Comparison of ENCODE assay signal across 8 mouse cellular contexts in genomic region chr2:94398138-94398970, GRCm38 (mm10). TPM values are rescaled to one million over a fixed set of nuclear protein-coding genes. Genes with fewer than 3 reads are reported as not detected.
DNase-seq lines count a peak whose midpoint lies in the region; ATAC-seq and TF ChIP-seq lines count a peak whose summit lies in the region.

No protein-coding gene starts in this region.

- peak; percentile 23 for DNase-seq in 3T3-L1 (ENCODE audit: low read depth, low spot score)
- peak; percentile 2 for DNase-seq in brain, embryonic 18.5 days (ENCODE audit: low read depth, low spot score)
- DNase-seq in gastrocnemius, adult 8-10 months (ENCODE audit: low spot score in 2 of 2) = peak; percentile 56 to 78
- peak; percentile 48 for DNase-seq in lung, postnatal 10 days
- DNase-seq in thymus, adult 2 months = no peak
- DNase-seq in spleen, postnatal 36 days (ENCODE audit: low spot score in 2 of 2) = no peak

- peak overlapping the region; percentile 40; the same call in 1 of the 2 replicates for H3K27ac ChIP-seq in intestine, embryonic 16.5 days (ENCODE audit: low read length)
- no peak overlapping the region for H3K27ac ChIP-seq in thymus, adult 2 months (ENCODE audit: control insufficient read depth, insufficient read depth, low read length)

- H3K27me3 ChIP-seq in intestine, embryonic 16.5 days (replicated peaks; ENCODE audit: control insufficient read depth, insufficient read depth, low read length) = no peaks in the 10 kb centered on the region
- H3K27me3 ChIP-seq in thymus, adult 2 months (ENCODE audit: control insufficient read depth, insufficient read depth, low read length) = no peaks in the 10 kb centered on the region

- peak; percentile 49; the same call in 1 of the 2 replicates for ATAC-seq in intestine, embryonic 16.5 days
- ATAC-seq in megakaryocyte progenitor cell, adult 5-6 weeks (replicated peaks; ENCODE audit: poor library complexity) = no peak

- no peak for TF ChIP-seq CTCF in thymus, adult 2 months (IDR thresholded peaks at IDR 0.05; ENCODE audit: borderline replicate concordance, control insufficient read depth, extremely low read depth, insufficient read depth, low read length, poor library complexity)

- no peaks in the 10 kb centered on the region for H3K9me3 ChIP-seq in intestine, embryonic 16.5 days (ENCODE audit: control insufficient read depth, low read length)

- H3K4me1 ChIP-seq in intestine, embryonic 16.5 days (ENCODE audit: control insufficient read depth, insufficient read depth, low read length) = peaks cover 14% of the 10 kb centered on the region
- H3K4me1 ChIP-seq in thymus, adult 2 months (replicated peaks; ENCODE audit: control insufficient read depth, insufficient read depth, low read length) = no peaks in the 10 kb centered on the region

- WGBS in intestine, embryonic 16.5 days = 55% methylated on average over 8 of the region's 8 CpGs
- WGBS in thymus, adult 2 months = 95% methylated on average over 8 of the region's 8 CpGs

- H3K9ac ChIP-seq in intestine, embryonic 16.5 days (ENCODE audit: low read depth, low read length) = 0 out of 2 replicates have a peak overlapping the region, but pooled peaks have one; percentile 8

- H3K36me3 ChIP-seq in intestine, embryonic 16.5 days (ENCODE audit: control insufficient read depth, insufficient read depth, low read length) = 0 out of 2 replicates have a peak, but pooled peaks cover 3% of the 10 kb centered on the region
- no peaks in the 10 kb centered on the region for H3K36me3 ChIP-seq in thymus, adult 2 months (ENCODE audit: control insufficient read depth, insufficient read depth, low read length)

- no peak overlapping the region for H3K4me2 ChIP-seq in intestine, embryonic 16.5 days (ENCODE audit: low read depth, low read length)

- no peak for TF ChIP-seq POLR2A in thymus, adult 2 months (IDR thresholded peaks at IDR 0.05; ENCODE audit: control insufficient read depth, extremely low read depth, insufficient read depth, low read length, poor library complexity)

- no peak overlapping the region for H3K4me3 ChIP-seq in intestine, embryonic 16.5 days (ENCODE audit: low read length)
- no peak overlapping the region for H3K4me3 ChIP-seq in thymus, adult 2 months (ENCODE audit: control insufficient read depth, insufficient read depth, low read length)

RNA-seq across cellular contexts. Expression of gene Ttc17, which starts 8.1 kb away (rescaled TPM):
- 10 to 100 TPM; 22.5 to 24.5 (median 23.8) TPM for total RNA-seq in gastrocnemius, adult 8-10 months (2022)
- 14.5 and 15.3 TPM in 2 replicates for polyA plus RNA-seq in intestine, embryonic 16.5 days (2015; fragmentation: Nextera tagmentation; extraction: Ambion mirVana)
- 23.3 and 23.4 TPM in 2 replicates for polyA plus RNA-seq in thymus, adult 2 months (2012; rRNA removed)
- total RNA-seq in megakaryocyte progenitor cell, adult 5-6 weeks (2015) = 19.7 and 29.7 TPM in 2 replicates
- total RNA-seq in megakaryocyte progenitor cell, adult 5-6 weeks (2017) = 25.5 and 27.3 TPM in 2 replicates

RNA-seq across cellular contexts. Expression of gene Api5, which starts 39.6 kb away (rescaled TPM):
- 10 to 100 TPM; 16.2 to 20.2 (median 17.5) TPM for total RNA-seq in gastrocnemius, adult 8-10 months (2022)
- polyA plus RNA-seq in intestine, embryonic 16.5 days (2015; fragmentation: Nextera tagmentation; extraction: Ambion mirVana) = 116 and 119 TPM in 2 replicates
- polyA plus RNA-seq in thymus, adult 2 months (2012; rRNA removed) = 36.0 and 41.8 TPM in 2 replicates
- 167 and 178 TPM in 2 replicates for total RNA-seq in megakaryocyte progenitor cell, adult 5-6 weeks (2015)
- 158 and 171 TPM in 2 replicates for total RNA-seq in megakaryocyte progenitor cell, adult 5-6 weeks (2017)

Comparison
In these comparisons a context has a peak if more than half of its experiments do, and no peak if none do; other contexts are left out.
1. DNase-seq: peak in 3T3-L1 (single experiment), brain, embryonic 18.5 days (single experiment), gastrocnemius, adult 8-10 months (2 of 2) and lung, postnatal 10 days (single experiment); none in thymus, adult 2 months (single experiment) and spleen, postnatal 36 days (0 of 2).
2. RNA of gene Api5, which starts 39.6 kb away (total RNA-seq): 158 to 178 TPM in megakaryocyte progenitor cell, adult 5-6 weeks; 16.2 to 20.2 TPM in gastrocnemius, adult 8-10 months; every median in the first group is over 4 times any median in the second.